8 mouse cellular contexts compared by ENCODE assay signal in the genomic region with DNA sequence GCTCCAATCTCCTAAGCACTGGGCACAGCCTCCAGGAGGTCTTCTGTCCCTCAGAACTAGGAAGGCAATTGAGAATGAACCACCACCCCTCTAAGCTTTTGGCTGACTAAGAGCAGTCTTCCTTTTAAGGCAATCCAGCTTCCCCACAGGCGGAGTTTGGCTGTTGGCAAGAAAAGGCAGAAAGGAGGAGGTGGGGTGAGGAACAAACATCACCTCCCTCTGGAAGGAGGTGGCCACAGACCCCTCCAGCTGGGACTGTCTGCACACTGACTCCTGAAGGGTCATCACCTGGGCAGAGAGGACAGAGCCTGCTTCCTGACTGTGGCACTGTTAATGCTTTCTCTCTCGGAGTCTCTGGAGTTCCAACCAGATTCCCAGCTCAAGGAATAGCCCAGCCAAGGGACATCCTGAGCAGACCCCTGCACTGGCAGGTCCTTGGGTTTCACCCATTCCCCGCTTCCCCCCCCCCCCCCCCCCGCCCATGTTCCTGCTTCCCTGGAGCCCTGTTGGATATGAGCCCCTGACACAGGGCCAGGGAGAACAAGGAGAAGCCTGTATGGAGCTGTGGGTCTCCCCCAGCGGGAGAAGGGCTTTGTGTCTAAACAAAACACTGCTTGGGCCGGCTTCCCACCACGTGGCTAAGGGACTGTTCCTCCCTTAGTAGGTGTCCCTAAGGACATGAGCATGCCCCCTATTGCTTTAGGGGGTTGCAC. TPM values are rescaled to one million over a fixed set of nuclear protein-coding genes. Genes with fewer than 3 reads are reported as not detected.
DNase-seq lines count a peak whose midpoint lies in the region; ATAC-seq and TF ChIP-seq lines count a peak whose summit lies in the region.

No protein-coding gene starts in this region.

- H3K27ac ChIP-seq in hindbrain, postnatal 0 days, result peak overlapping the region; percentile 17; the same call in 1 of the 2 replicates
- H3K27ac ChIP-seq in limb, embryonic 10.5 days, result peak overlapping the region; percentile 78

- H3K9me3 ChIP-seq in hindbrain, postnatal 0 days (ENCODE audit: low read length), result no peaks in the 10 kb centered on the region
- H3K9me3 ChIP-seq in limb, embryonic 10.5 days (replicated peaks), result no peaks in the 10 kb centered on the region

- DNase-seq in retina, postnatal 1 day, result peak; percentile 55
- DNase-seq in retina, embryonic 14.5 days (ENCODE audit: low spot score), result no peak
- DNase-seq in frontal cortex, adult 2 months (ENCODE audit: extremely low spot score in 1 of 2, low spot score in 1 of 2), result peak; percentile 39 to 65
- peak; percentile 80 for DNase-seq in hindbrain, postnatal 0 days (ENCODE audit: low spot score)
- DNase-seq in limb, embryonic 10.5 days (ENCODE audit: low spot score), result no peak
- peak; percentile 74 for DNase-seq in right cerebral cortex, adult 18-20 months
- no peak for DNase-seq in thymus, postnatal 10 days (ENCODE audit: low spot score in 2 of 2)
- no peak for DNase-seq in B cell, adult 2 months

- peaks cover 16% of the 10 kb centered on the region for H3K4me1 ChIP-seq in hindbrain, postnatal 0 days (ENCODE audit: insufficient read depth, low read length)
- H3K4me1 ChIP-seq in limb, embryonic 10.5 days, result peaks cover 82% of the 10 kb centered on the region

- no peak overlapping the region for H3K4me3 ChIP-seq in hindbrain, postnatal 0 days (ENCODE audit: low read length)
- no peak overlapping the region for H3K4me3 ChIP-seq in limb, embryonic 10.5 days

- peak; percentile 85 for ATAC-seq in hindbrain, postnatal 0 days

- no peak overlapping the region; the same call in 1 of the 2 replicates for H3K4me2 ChIP-seq in hindbrain, postnatal 0 days (ENCODE audit: low read depth, low read length)

- H3K27me3 ChIP-seq in hindbrain, postnatal 0 days (ENCODE audit: insufficient read depth, low read length), result no peaks in the 10 kb centered on the region
- H3K27me3 ChIP-seq in limb, embryonic 10.5 days (ENCODE audit: low read depth, poor library complexity, severe bottlenecking), result no peaks in the 10 kb centered on the region

- no peak overlapping the region for H3K9ac ChIP-seq in hindbrain, postnatal 0 days (replicated peaks; ENCODE audit: low read length)

- no peaks in the 10 kb centered on the region for H3K36me3 ChIP-seq in hindbrain, postnatal 0 days (ENCODE audit: insufficient read depth, low read length)
- H3K36me3 ChIP-seq in limb, embryonic 10.5 days, result no peaks in the 10 kb centered on the region

- 24% methylated on average over 5 of the region's 7 CpGs for WGBS in hindbrain, postnatal 0 days
- 49% methylated on average over 7 of the region's 7 CpGs for WGBS in limb, embryonic 10.5 days

- TF ChIP-seq CTCF in hindbrain, postnatal 0 days (IDR thresholded peaks at IDR 0.05; ENCODE audit: low read depth), result no peak

RNA-seq across cellular contexts. Expression of gene Csrp1, which starts 14.5 kb away (rescaled TPM):
- polyA plus RNA-seq in frontal cortex, adult 2 months (2012; rRNA removed), result 205 and 232 TPM in 2 replicates
- 93.1 and 95.2 TPM in 2 replicates for total RNA-seq in hindbrain, postnatal 0 days (2014; rRNA removed)
- polyA plus RNA-seq in hindbrain, postnatal 0 days (2015; fragmentation: Nextera tagmentation; extraction: Ambion mirVana), result 33.0 and 35.2 TPM in 2 replicates
- 46.3 and 54.4 TPM in 2 replicates for polyA plus RNA-seq in limb, embryonic 10.5 days (2016; fragmentation: Nextera tagmentation; extraction: Ambion mirVana)

RNA-seq across cellular contexts. Expression of gene Phlda3, which starts 31.5 kb away (rescaled TPM):
- polyA plus RNA-seq in frontal cortex, adult 2 months (2012; rRNA removed), result 33.6 and 41.1 TPM in 2 replicates
- 66.4 and 82.3 TPM in 2 replicates for total RNA-seq in hindbrain, postnatal 0 days (2014; rRNA removed)
- 51.1 and 51.5 TPM in 2 replicates for polyA plus RNA-seq in hindbrain, postnatal 0 days (2015; fragmentation: Nextera tagmentation; extraction: Ambion mirVana)
- polyA plus RNA-seq in limb, embryonic 10.5 days (2016; fragmentation: Nextera tagmentation; extraction: Ambion mirVana), result 30.2 and 33.0 TPM in 2 replicates

RNA-seq across cellular contexts. Expression of gene Tnni1, which starts 44.9 kb away (rescaled TPM):
- polyA plus RNA-seq in frontal cortex, adult 2 months (2012; rRNA removed), result 10.5 and 11.3 TPM in 2 replicates
- total RNA-seq in hindbrain, postnatal 0 days (2014; rRNA removed), result 1.3 and 2.4 TPM in 2 replicates
- 1.0 and 1.1 TPM in 2 replicates for polyA plus RNA-seq in hindbrain, postnatal 0 days (2015; fragmentation: Nextera tagmentation; extraction: Ambion mirVana)
- polyA plus RNA-seq in limb, embryonic 10.5 days (2016; fragmentation: Nextera tagmentation; extraction: Ambion mirVana), result 8.3 and 12.7 TPM in 2 replicates

Comparison
In these comparisons a context has a peak if more than half of its experiments do, and no peak if none do; other contexts are left out.
1. DNase-seq: peak in retina, postnatal 1 day (single experiment), frontal cortex, adult 2 months (2 of 2), hindbrain, postnatal 0 days (single experiment) and right cerebral cortex, adult 18-20 months (single experiment); none in retina, embryonic 14.5 days (single experiment), limb, embryonic 10.5 days (single experiment), thymus, postnatal 10 days (0 of 2) and B cell, adult 2 months (0 of 2).